Mouse (Mus musculus): Measurements from ENCODE around the gene Tspyl3. TPM values are rescaled to one million over a fixed set of nuclear protein-coding genes. Genes with fewer than 3 reads are reported as not detected.

Gene Tspyl3
- polyA plus RNA-seq, 1 experiment from 2014 or later = 40.0 TPM

GRCm38 (mm10) chr2:153191242-153191641 lies 34.0 kb downstream of the Tspyl3 start:
- no peaks in the 10 kb centered on the region for H3K9me3 ChIP-seq (ENCODE audit: control insufficient read depth, low read length)
- H3K4me3 ChIP-seq (replicated peaks; ENCODE audit: low read length) = no peak overlapping the region
- ATAC-seq = no peak
- H3K9ac ChIP-seq (replicated peaks; ENCODE audit: low read depth, low read length) = no peak overlapping the region
- no peaks in the 10 kb centered on the region for H3K27me3 ChIP-seq (replicated peaks; ENCODE audit: control insufficient read depth, insufficient read depth, low read length)
- H3K36me3 ChIP-seq (ENCODE audit: control insufficient read depth, insufficient read depth) = peaks cover 43% of the 10 kb centered on the region
- 89% methylated on average over 2 of the region's 2 CpGs for WGBS
- H3K4me2 ChIP-seq (ENCODE audit: low read length) = no peak overlapping the region
- 0 out of 2 replicates have a peak, but pooled peaks cover 5% of the 10 kb centered on the region for H3K4me1 ChIP-seq (replicated peaks; ENCODE audit: control insufficient read depth, insufficient read depth, low read length)
- H3K27ac ChIP-seq (ENCODE audit: low read length) = no peak overlapping the region

GRCm38 (mm10) chr2:153187848-153188247 lies 37.4 kb downstream of the Tspyl3 start:
- no peaks in the 10 kb centered on the region for H3K27me3 ChIP-seq (replicated peaks; ENCODE audit: control insufficient read depth, insufficient read depth, low read length)
- no peak overlapping the region for H3K4me2 ChIP-seq (ENCODE audit: low read length)
- WGBS = 90% methylated on average over 2 of the region's 2 CpGs
- H3K4me3 ChIP-seq (replicated peaks; ENCODE audit: low read length) = no peak overlapping the region
- H3K27ac ChIP-seq (ENCODE audit: low read length) = no peak overlapping the region
- no peaks in the 10 kb centered on the region for H3K9me3 ChIP-seq (ENCODE audit: control insufficient read depth, low read length)
- no peak overlapping the region for H3K9ac ChIP-seq (replicated peaks; ENCODE audit: low read depth, low read length)
- 0 out of 2 replicates have a peak, but pooled peaks cover 8% of the 10 kb centered on the region for H3K4me1 ChIP-seq (replicated peaks; ENCODE audit: control insufficient read depth, insufficient read depth, low read length)
- no peak for ATAC-seq
- H3K36me3 ChIP-seq (ENCODE audit: control insufficient read depth, insufficient read depth) = peaks cover 28% of the 10 kb centered on the region

- Histone ChIP-seq H3K9me3 (ENCODE audit: control insufficient read depth, low read length) (no peaks in the 10 kb centered on the region), H3K9ac (replicated peaks; ENCODE audit: low read depth, low read length) (no peak overlapping the region), H3K36me3 (ENCODE audit: control insufficient read depth, insufficient read depth) (peaks cover 18% of the 10 kb centered on the region), H3K27me3 (replicated peaks; ENCODE audit: control insufficient read depth, insufficient read depth, low read length) (no peaks in the 10 kb centered on the region), H3K4me3 (replicated peaks; ENCODE audit: low read length) (no peak overlapping the region), H3K4me2 (ENCODE audit: low read length) (no peak overlapping the region), H3K27ac (ENCODE audit: low read length) (no peak overlapping the region), H3K4me1 (replicated peaks; ENCODE audit: control insufficient read depth, insufficient read depth, low read length) (0 out of 2 replicates have a peak, but pooled peaks cover 8% of the 10 kb centered on the region)
- ATAC-seq = peak; percentile 88
- WGBS = 54% methylated on average over 2 of the region's 2 CpGs
These were observed 39.1 kb downstream of the Tspyl3 start for GRCm38 (mm10) chr2:153186176-153186591.

GRCm38 (mm10) chr2:153179961-153180360 lies 45.3 kb downstream of the Tspyl3 start:
- no peaks in the 10 kb centered on the region for H3K27me3 ChIP-seq (replicated peaks; ENCODE audit: control insufficient read depth, insufficient read depth, low read length)
- no peaks in the 10 kb centered on the region for H3K4me1 ChIP-seq (replicated peaks; ENCODE audit: control insufficient read depth, insufficient read depth, low read length)
- H3K9ac ChIP-seq (replicated peaks; ENCODE audit: low read depth, low read length) = no peak overlapping the region
- no peak for ATAC-seq
- H3K36me3 ChIP-seq (ENCODE audit: control insufficient read depth, insufficient read depth) = no peaks in the 10 kb centered on the region
- H3K9me3 ChIP-seq (ENCODE audit: control insufficient read depth, low read length) = no peaks in the 10 kb centered on the region
- no peak overlapping the region for H3K4me3 ChIP-seq (replicated peaks; ENCODE audit: low read length)
- no peak overlapping the region for H3K27ac ChIP-seq (ENCODE audit: low read length)
- 88% methylated on average over 3 of the region's 3 CpGs for WGBS
- H3K4me2 ChIP-seq (ENCODE audit: low read length) = no peak overlapping the region

GRCm38 (mm10) chr2:153179126-153179860 lies 45.9 kb downstream of the Tspyl3 start:
- H3K36me3 ChIP-seq (ENCODE audit: control insufficient read depth, insufficient read depth) = no peaks in the 10 kb centered on the region
- H3K4me2 ChIP-seq (ENCODE audit: low read length) = no peak overlapping the region
- H3K9ac ChIP-seq (replicated peaks; ENCODE audit: low read depth, low read length) = no peak overlapping the region
- ATAC-seq = no peak
- H3K4me1 ChIP-seq (replicated peaks; ENCODE audit: control insufficient read depth, insufficient read depth, low read length) = no peaks in the 10 kb centered on the region
- 81% methylated on average over 10 of the region's 10 CpGs for WGBS
- H3K9me3 ChIP-seq (ENCODE audit: control insufficient read depth, low read length) = no peaks in the 10 kb centered on the region
- H3K27me3 ChIP-seq (replicated peaks; ENCODE audit: control insufficient read depth, insufficient read depth, low read length) = no peaks in the 10 kb centered on the region
- no peak overlapping the region for H3K4me3 ChIP-seq (replicated peaks; ENCODE audit: low read length)
- H3K27ac ChIP-seq (ENCODE audit: low read length) = no peak overlapping the region

- no peaks in the 10 kb centered on the region for H3K4me1 ChIP-seq (replicated peaks; ENCODE audit: control insufficient read depth, insufficient read depth, low read length)
- no peaks in the 10 kb centered on the region for H3K36me3 ChIP-seq (ENCODE audit: control insufficient read depth, insufficient read depth)
- H3K9me3 ChIP-seq (ENCODE audit: control insufficient read depth, low read length) = no peaks in the 10 kb centered on the region
- H3K4me3 ChIP-seq (replicated peaks; ENCODE audit: low read length) = no peak overlapping the region
- no peak overlapping the region for H3K27ac ChIP-seq (ENCODE audit: low read length)
- H3K4me2 ChIP-seq (ENCODE audit: low read length) = no peak overlapping the region
- no peak for ATAC-seq
- no peak overlapping the region for H3K9ac ChIP-seq (replicated peaks; ENCODE audit: low read depth, low read length)
- WGBS = 95% methylated on average over 3 of the region's 3 CpGs
- no peaks in the 10 kb centered on the region for H3K27me3 ChIP-seq (replicated peaks; ENCODE audit: control insufficient read depth, insufficient read depth, low read length)
These were observed 48.1 kb downstream of the Tspyl3 start for GRCm38 (mm10) chr2:153177188-153177587.

- ATAC-seq = no peak
These were observed 49.2 kb downstream of the Tspyl3 start for GRCm38 (mm10) chr2:153175995-153176570.

More at GRCm38 (mm10) chr2:153175995-153176570, 49.2 kb downstream of the Tspyl3 start:
- no peaks in the 10 kb centered on the region for H3K4me1 ChIP-seq (replicated peaks; ENCODE audit: control insufficient read depth, insufficient read depth, low read length)
- no peak overlapping the region for H3K27ac ChIP-seq (ENCODE audit: low read length)
- no peak overlapping the region for H3K4me3 ChIP-seq (replicated peaks; ENCODE audit: low read length)
- no peaks in the 10 kb centered on the region for H3K27me3 ChIP-seq (replicated peaks; ENCODE audit: control insufficient read depth, insufficient read depth, low read length)
- 83% methylated on average over 8 of the region's 8 CpGs for WGBS
- no peaks in the 10 kb centered on the region for H3K36me3 ChIP-seq (ENCODE audit: control insufficient read depth, insufficient read depth)
- H3K9ac ChIP-seq (replicated peaks; ENCODE audit: low read depth, low read length) = no peak overlapping the region
- H3K4me2 ChIP-seq (ENCODE audit: low read length) = no peak overlapping the region
- H3K9me3 ChIP-seq (ENCODE audit: control insufficient read depth, low read length) = no peaks in the 10 kb centered on the region

Other genes with a start within 250 kb of the Tspyl3 start
- 187 and 204 TPM in 2 replicates for gene Pdrg1, start 210.0 kb downstream of the Tspyl3 start, polyA plus RNA-seq (2015; fragmentation: Nextera tagmentation; extraction: Ambion mirVana)
- 1.6 and 2.0 TPM in 2 replicates for gene Xkr7, start 193.6 kb downstream of the Tspyl3 start, polyA plus RNA-seq (2015; fragmentation: Nextera tagmentation; extraction: Ambion mirVana)
- 0.85 and 0.94 TPM in 2 replicates for gene Ccm2l, start 159.5 kb downstream of the Tspyl3 start, polyA plus RNA-seq (2015; fragmentation: Nextera tagmentation; extraction: Ambion mirVana)
- gene Hck, start 117.0 kb downstream of the Tspyl3 start, polyA plus RNA-seq (2015; fragmentation: Nextera tagmentation; extraction: Ambion mirVana) = 1.8 and 2.1 TPM in 2 replicates
- 74.5 and 78.9 TPM in 2 replicates for gene Tm9sf4, start 64.1 kb downstream of the Tspyl3 start, polyA plus RNA-seq (2015; fragmentation: Nextera tagmentation; extraction: Ambion mirVana)
- 6.4 and 6.9 TPM in 2 replicates for gene Plagl2, start 16.0 kb upstream of the Tspyl3 start, polyA plus RNA-seq (2015; fragmentation: Nextera tagmentation; extraction: Ambion mirVana)
- 4.1 and 6.3 TPM in 2 replicates for gene Pofut1, start 16.1 kb upstream of the Tspyl3 start, polyA plus RNA-seq (2015; fragmentation: Nextera tagmentation; extraction: Ambion mirVana)
- 21.9 and 24.1 TPM in 2 replicates for gene Kif3b, start 66.0 kb upstream of the Tspyl3 start, polyA plus RNA-seq (2015; fragmentation: Nextera tagmentation; extraction: Ambion mirVana)
- 10.9 and 11.3 TPM in 2 replicates for gene Asxl1, start 120.4 kb upstream of the Tspyl3 start, polyA plus RNA-seq (2015; fragmentation: Nextera tagmentation; extraction: Ambion mirVana)